Mouse (Mus musculus): ENCODE measurements around the gene Pfn3.

GRCm38 (mm10) chr13:55374206-55374924 is 40.7 kb downstream of the Pfn3 start:
- TF ChIP-seq CTCF (IDR thresholded peaks at IDR 0.05; ENCODE audit: low read depth, low read length): no peak
- TF ChIP-seq EP300 (IDR thresholded peaks at IDR 0.05; ENCODE audit: insufficient read depth, low read depth, low read length): no peak

Data from ES-Bruce4 (cell line).